Mouse (Mus musculus) granulocyte monocyte progenitor cell, adult 5-6 weeks (primary cell): Measurements from ENCODE around the gene Kcne1. TPM values are rescaled to one million over a fixed set of nuclear protein-coding genes. Genes with fewer than 3 reads are reported as not detected.
A peak's percentile ranks its signal among the peaks of the same experiment; 100 is the strongest.

Source experiments
- ATAC-seq: replicated peaks from 2 replicates; pipeline ENCODE4 v1.8.0; 2016; ENCODE audit warnings: mild to moderate bottlenecking, moderate TSS enrichment, inconsistent platforms; ENCODE audit not compliant: poor library complexity, severe bottlenecking
- total RNA-seq, 2 experiments: library from RNA; stranded (forward) in 1 of 2; stranded (reverse) in 1 of 2; fragments of 200-712, 200-1000 nt in 1 of 2; fragments of >200 nt in 1 of 2; fragmentation: Nextera tagmentation in 1 of 2; gene quantifications; 2 replicates each; pipeline ENCODE4 v1.2.3; 2014 to 2017

Gene Kcne1
- total RNA-seq (2014; fragmentation: Nextera tagmentation) (not detected in 2 replicates), total RNA-seq (2017) (not detected in 2 replicates)

GRCm38 (mm10) chr16:92359229-92359628, at the start of gene Kcne1:
Gene Kcne1 (minus strand): TSS chr16:92359468.
- no peak for ATAC-seq

- no peak for ATAC-seq
Measured at GRCm38 (mm10) chr16:92407883-92408282, 48.6 kb upstream of the Kcne1 start.

- no peak for ATAC-seq
Measured at GRCm38 (mm10) chr16:92404141-92404540, 44.9 kb upstream of the Kcne1 start.

- ATAC-seq: no peak
Measured at GRCm38 (mm10) chr16:92403069-92403468, 43.8 kb upstream of the Kcne1 start.

GRCm38 (mm10) chr16:92402216-92402615, 42.9 kb upstream of the Kcne1 start:
- no peak for ATAC-seq

GRCm38 (mm10) chr16:92401206-92401605, 41.9 kb upstream of the Kcne1 start:
- ATAC-seq: 0 out of 2 replicates have a peak, but pooled peaks have one; percentile 18

- peak; percentile 73 for ATAC-seq
Measured at GRCm38 (mm10) chr16:92399490-92400458, 40.5 kb upstream of the Kcne1 start.

- no peak for ATAC-seq
Measured at GRCm38 (mm10) chr16:92398574-92399118, 39.4 kb upstream of the Kcne1 start.

GRCm38 (mm10) chr16:92397745-92398573, 38.7 kb upstream of the Kcne1 start:
- no peak for ATAC-seq

- no peak for ATAC-seq
Measured at GRCm38 (mm10) chr16:92393732-92394131, 34.5 kb upstream of the Kcne1 start.

GRCm38 (mm10) chr16:92387692-92388091, 28.4 kb upstream of the Kcne1 start:
- ATAC-seq: no peak

GRCm38 (mm10) chr16:92385062-92385461, 25.8 kb upstream of the Kcne1 start:
- peak; percentile 48; the same call in 1 of the 2 replicates for ATAC-seq

- ATAC-seq: no peak
Measured at GRCm38 (mm10) chr16:92383412-92383811, 24.1 kb upstream of the Kcne1 start.

- no peak for ATAC-seq
Measured at GRCm38 (mm10) chr16:92382508-92382907, 23.2 kb upstream of the Kcne1 start.

GRCm38 (mm10) chr16:92381092-92381491, 21.8 kb upstream of the Kcne1 start:
- ATAC-seq: no peak

- ATAC-seq: no peak
Measured at GRCm38 (mm10) chr16:92376976-92377375, 17.7 kb upstream of the Kcne1 start.

- no peak for ATAC-seq
Measured at GRCm38 (mm10) chr16:92371623-92372022, 12.4 kb upstream of the Kcne1 start.

- ATAC-seq: no peak
Measured at GRCm38 (mm10) chr16:92369260-92369659, 10.0 kb upstream of the Kcne1 start.

GRCm38 (mm10) chr16:92365477-92365876, 6.2 kb upstream of the Kcne1 start:
- no peak for ATAC-seq

- no peak for ATAC-seq
Measured at GRCm38 (mm10) chr16:92360711-92361110, 1.4 kb upstream of the Kcne1 start.

- no peak for ATAC-seq
Measured at GRCm38 (mm10) chr16:92358734-92359133, 534 bp downstream of the Kcne1 start.
